Mouse (Mus musculus): ENCODE results near the gene Zan.

The Zan gene

GRCm38 (mm10) chr5:137332857-137333511, 143.9 kb downstream of the Zan start:
- no peak for DNase-seq (ENCODE audit: low read depth, low spot score)

DNA sequence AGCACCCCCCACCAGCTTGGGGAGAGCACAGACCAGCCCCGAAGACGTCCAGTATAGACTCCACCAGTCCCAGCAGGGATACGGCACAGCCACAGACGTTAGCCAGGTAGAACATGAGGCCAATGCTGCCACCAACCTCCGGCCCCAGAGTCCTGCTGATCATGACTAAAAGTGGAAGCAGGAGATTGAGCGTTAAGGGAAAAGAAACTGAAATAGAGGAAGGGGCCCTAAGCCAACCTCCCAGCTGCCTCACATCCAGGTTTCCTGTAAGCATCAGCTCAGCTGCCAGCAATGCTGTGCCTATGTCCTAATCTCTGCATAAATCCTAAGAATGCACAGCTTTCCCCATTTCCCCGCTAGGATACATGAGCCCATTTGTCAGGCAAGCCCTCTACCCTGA, 146.0 kb downstream of the Zan start:
- no peak for DNase-seq (ENCODE audit: low read depth, low spot score)
